Comparison of ENCODE assay signal across 7 mouse cellular contexts in the genomic region with DNA sequence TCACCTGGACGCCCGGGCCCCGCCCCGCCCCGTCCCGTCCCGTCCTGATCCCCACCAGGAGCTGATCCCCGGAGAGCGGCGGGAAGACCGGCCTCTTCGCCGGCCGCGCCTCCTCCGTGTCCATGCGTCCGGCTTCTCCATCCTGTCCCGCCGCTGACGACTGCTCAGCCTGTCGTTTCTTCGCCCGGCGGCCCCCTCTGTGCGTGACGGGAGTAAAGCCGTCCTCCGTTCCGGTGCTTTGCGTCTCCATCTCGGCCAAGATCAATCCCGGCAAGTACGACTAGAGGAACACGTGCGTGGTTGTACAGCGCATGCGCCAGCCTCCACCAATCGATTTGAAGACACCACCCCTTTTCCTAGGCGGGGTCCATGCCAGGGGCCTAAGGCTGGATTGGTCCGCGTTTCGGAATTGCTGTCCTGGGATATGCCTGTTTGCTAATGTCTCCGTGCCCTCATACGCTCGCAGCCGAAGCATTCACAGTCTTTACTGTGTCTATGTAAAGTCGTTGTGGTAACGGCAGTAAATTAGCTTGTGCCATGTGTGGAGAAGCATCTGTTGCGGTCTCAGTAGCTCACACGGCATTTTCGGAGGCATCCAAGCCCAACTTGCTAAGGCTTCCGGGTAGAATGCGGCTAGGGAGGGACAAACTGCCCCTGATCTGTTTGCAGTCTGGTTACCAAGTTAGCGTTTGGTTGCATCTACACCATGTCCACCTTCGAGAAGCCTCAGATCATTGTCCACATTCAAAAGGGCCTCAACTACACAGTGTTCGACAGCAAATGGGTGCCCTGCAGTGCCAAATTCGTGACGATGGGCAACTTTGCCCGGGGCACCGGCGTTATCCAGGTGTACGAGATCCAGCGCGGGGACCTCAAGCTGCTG. TPM values are rescaled to one million over a fixed set of nuclear protein-coding genes. Genes with fewer than 3 reads are reported as not detected.
DNase-seq lines count a peak whose midpoint lies in the region; ATAC-seq lines count a peak whose summit lies in the region.

Gene Pno1, minus strand, starts transcription at position 311 of the 883 bp plus-strand sequence.

- ATAC-seq in intestine, embryonic 16.5 days: peak; percentile 99
- peak; percentile 100 for ATAC-seq in midbrain, embryonic 11.5 days (ENCODE audit: low FRiP score)

- no peaks in the 10 kb centered on the region for H3K9me3 ChIP-seq in intestine, embryonic 16.5 days (ENCODE audit: control insufficient read depth, low read length)
- no peaks in the 10 kb centered on the region for H3K9me3 ChIP-seq in midbrain, embryonic 11.5 days (ENCODE audit: control insufficient read depth, low read length)

- peak within 1 kb of the TSS; percentile 90 for H3K4me3 ChIP-seq in intestine, embryonic 16.5 days (ENCODE audit: low read length)
- H3K4me3 ChIP-seq in midbrain, embryonic 11.5 days (ENCODE audit: low read depth, low read length): peak within 1 kb of the TSS; percentile 88

- DNase-seq in adrenal gland, adult 8-10 months: peak; percentile 94
- peak; percentile 95 for DNase-seq in embryo, embryonic 9.5 days (ENCODE audit: extremely low spot score)
- peak; percentile 92 to 97 for DNase-seq in gastrocnemius, postnatal 4 days (ENCODE audit: low spot score in 2 of 2)
- peak; percentile 95 for DNase-seq in left cerebral cortex, postnatal 36 days (ENCODE audit: low spot score in 2 of 2)
- DNase-seq in midbrain, embryonic 11.5 days (ENCODE audit: low spot score, missing footprints): peak; percentile 99
- peak; percentile 98 for DNase-seq in skeletal muscle tissue, adult 2 months (ENCODE audit: low read depth, low spot score)

- peaks cover 8% of the 10 kb centered on the region for H3K4me1 ChIP-seq in intestine, embryonic 16.5 days (ENCODE audit: control insufficient read depth, insufficient read depth, low read length)
- peaks cover 16% of the 10 kb centered on the region for H3K4me1 ChIP-seq in midbrain, embryonic 11.5 days (ENCODE audit: control insufficient read depth, insufficient read depth, low read length)

- peak within 1 kb of the TSS; percentile 73 for H3K27ac ChIP-seq in intestine, embryonic 16.5 days (ENCODE audit: low read length)
- peak within 1 kb of the TSS; percentile 37; the same call in 1 of the 2 replicates for H3K27ac ChIP-seq in midbrain, embryonic 11.5 days (ENCODE audit: low read depth, low read length)

- H3K4me2 ChIP-seq in intestine, embryonic 16.5 days (ENCODE audit: low read depth, low read length): peak within 1 kb of the TSS; percentile 69
- peak within 1 kb of the TSS; percentile 70 for H3K4me2 ChIP-seq in midbrain, embryonic 11.5 days

- under 1% methylated on average over 65 of the region's 65 CpGs for WGBS in intestine, embryonic 16.5 days
- under 1% methylated on average over 64 of the region's 65 CpGs for WGBS in midbrain, embryonic 11.5 days

- H3K9ac ChIP-seq in intestine, embryonic 16.5 days (ENCODE audit: low read depth, low read length): peak within 1 kb of the TSS; percentile 82
- H3K9ac ChIP-seq in midbrain, embryonic 11.5 days (ENCODE audit: low read length): peak within 1 kb of the TSS; percentile 77

- intact Hi-C loops in left cerebral cortex, postnatal 36 days (cut with DNase I): loop anchor here (1.0 to 5.0 kb wide), 2 partner anchors 52 to 129 kb away; partner anchors contain the start of gene Ppp3r1

- H3K27me3 ChIP-seq in intestine, embryonic 16.5 days (replicated peaks; ENCODE audit: control insufficient read depth, insufficient read depth, low read length): no peaks in the 10 kb centered on the region
- H3K27me3 ChIP-seq in midbrain, embryonic 11.5 days (ENCODE audit: control insufficient read depth, insufficient read depth, low read length): no peaks in the 10 kb centered on the region

- no peaks in the 10 kb centered on the region for H3K36me3 ChIP-seq in intestine, embryonic 16.5 days (ENCODE audit: control insufficient read depth, insufficient read depth, low read length)
- peaks cover 2% of the 10 kb centered on the region; the same call in 1 of the 2 replicates for H3K36me3 ChIP-seq in midbrain, embryonic 11.5 days (ENCODE audit: control insufficient read depth, insufficient read depth, low read length)

RNA-seq across cellular contexts. Expression of gene Pno1, which starts in this region (rescaled TPM):
- total RNA-seq in adrenal gland, adult 8-10 months (2022): 10 to 100 TPM; 41.8 to 58.2 (median 53.6) TPM
- total RNA-seq in gastrocnemius, postnatal 4 days (2021): 10 to 100 TPM; 36.4 to 38.2 TPM
- polyA plus RNA-seq in intestine, embryonic 16.5 days (2015; fragmentation: Nextera tagmentation; extraction: Ambion mirVana): 66.9 and 76.8 TPM in 2 replicates
- total RNA-seq in left cerebral cortex, postnatal 36 days (2021): 10 to 100 TPM; 24.0 to 26.1 TPM
- 99.4 and 106 TPM in 2 replicates for polyA plus RNA-seq in midbrain, embryonic 11.5 days (2014; fragmentation: Nextera tagmentation; extraction: Ambion mirVana)

Comparison
In these comparisons a context has a peak if more than half of its experiments do, and no peak if none do; other contexts are left out.
1. Peak in every context shown above with its lines: DNase-seq, ATAC-seq, H3K4me3 ChIP-seq and H3K27ac ChIP-seq.